Mouse (Mus musculus): Measurements from ENCODE around the gene Mrvi1. TPM values are rescaled to one million over a fixed set of nuclear protein-coding genes. Genes with fewer than 3 reads are reported as not detected.

Gene Mrvi1
- total RNA-seq, 2 experiments from 2014 or later = 12.3 to 15.4 TPM

GRCm38 (mm10) chr7:110881746-110882333, 100.4 kb downstream of the Mrvi1 start:
- DNase-seq = peak; percentile 23 to 34

- peak in 1 of 2 experiments; percentile 45 for DNase-seq
Observed at GRCm38 (mm10) chr7:110878028-110878427, 104.2 kb downstream of the Mrvi1 start.

- DNase-seq = peak in 1 of 2 experiments; percentile 47
Observed at GRCm38 (mm10) chr7:110876965-110877364, 105.3 kb downstream of the Mrvi1 start.

GRCm38 (mm10) chr7:110868807-110869206, 113.5 kb downstream of the Mrvi1 start:
- no peak for DNase-seq

GRCm38 (mm10) chr7:110867116-110867515, 115.1 kb downstream of the Mrvi1 start:
- no peak for DNase-seq

- DNase-seq = no peak
Observed at GRCm38 (mm10) chr7:110866021-110866420, 116.2 kb downstream of the Mrvi1 start.

- DNase-seq = no peak
Observed at GRCm38 (mm10) chr7:110865570-110865969, 116.7 kb downstream of the Mrvi1 start.

- DNase-seq = no peak
Observed at GRCm38 (mm10) chr7:110865038-110865437, 117.2 kb downstream of the Mrvi1 start.

- DNase-seq = peak; percentile 50 to 75
Observed at GRCm38 (mm10) chr7:110862751-110863289, 119.4 kb downstream of the Mrvi1 start, which contains the start of gene Lyve1. Lyve1 (minus strand) TSS chr7:110863239.

- peak; percentile 46 to 71 for DNase-seq
Observed at GRCm38 (mm10) chr7:110860129-110860528, 122.1 kb downstream of the Mrvi1 start.

GRCm38 (mm10) chr7:110855604-110856003, 126.7 kb downstream of the Mrvi1 start:
- no peak for DNase-seq

- DNase-seq = peak; percentile 55 to 57
Observed at GRCm38 (mm10) chr7:110854927-110855546, 127.2 kb downstream of the Mrvi1 start.

GRCm38 (mm10) chr7:110854519-110854918, 127.7 kb downstream of the Mrvi1 start:
- DNase-seq = no peak

GRCm38 (mm10) chr7:110853611-110854010, 128.7 kb downstream of the Mrvi1 start:
- DNase-seq = no peak

- no peak for DNase-seq
Observed at GRCm38 (mm10) chr7:110851541-110852203, 130.6 kb downstream of the Mrvi1 start.

GRCm38 (mm10) chr7:110848371-110848770, 133.9 kb downstream of the Mrvi1 start:
- no peak for DNase-seq

GRCm38 (mm10) chr7:110847321-110847720, 134.9 kb downstream of the Mrvi1 start:
- no peak for DNase-seq

- peak; percentile 94 for DNase-seq
Observed at GRCm38 (mm10) chr7:110843916-110844874, 138.1 kb downstream of the Mrvi1 start, which contains the start of gene Rnf141. Rnf141 (minus strand) TSS chr7:110844457.

- no peak for DNase-seq
Observed at GRCm38 (mm10) chr7:110840332-110840731, 141.9 kb downstream of the Mrvi1 start.

- no peak for DNase-seq
Observed at GRCm38 (mm10) chr7:110834522-110834921, 147.7 kb downstream of the Mrvi1 start.

- no peak for DNase-seq
Observed at GRCm38 (mm10) chr7:110834018-110834417, 148.2 kb downstream of the Mrvi1 start.

- no peak for DNase-seq
Observed at GRCm38 (mm10) chr7:110833024-110833423, 149.2 kb downstream of the Mrvi1 start.

Data from heart, adult 18-20 months (tissue).